Mouse (Mus musculus): ENCODE results near the gene Pitpnb.

DNA sequence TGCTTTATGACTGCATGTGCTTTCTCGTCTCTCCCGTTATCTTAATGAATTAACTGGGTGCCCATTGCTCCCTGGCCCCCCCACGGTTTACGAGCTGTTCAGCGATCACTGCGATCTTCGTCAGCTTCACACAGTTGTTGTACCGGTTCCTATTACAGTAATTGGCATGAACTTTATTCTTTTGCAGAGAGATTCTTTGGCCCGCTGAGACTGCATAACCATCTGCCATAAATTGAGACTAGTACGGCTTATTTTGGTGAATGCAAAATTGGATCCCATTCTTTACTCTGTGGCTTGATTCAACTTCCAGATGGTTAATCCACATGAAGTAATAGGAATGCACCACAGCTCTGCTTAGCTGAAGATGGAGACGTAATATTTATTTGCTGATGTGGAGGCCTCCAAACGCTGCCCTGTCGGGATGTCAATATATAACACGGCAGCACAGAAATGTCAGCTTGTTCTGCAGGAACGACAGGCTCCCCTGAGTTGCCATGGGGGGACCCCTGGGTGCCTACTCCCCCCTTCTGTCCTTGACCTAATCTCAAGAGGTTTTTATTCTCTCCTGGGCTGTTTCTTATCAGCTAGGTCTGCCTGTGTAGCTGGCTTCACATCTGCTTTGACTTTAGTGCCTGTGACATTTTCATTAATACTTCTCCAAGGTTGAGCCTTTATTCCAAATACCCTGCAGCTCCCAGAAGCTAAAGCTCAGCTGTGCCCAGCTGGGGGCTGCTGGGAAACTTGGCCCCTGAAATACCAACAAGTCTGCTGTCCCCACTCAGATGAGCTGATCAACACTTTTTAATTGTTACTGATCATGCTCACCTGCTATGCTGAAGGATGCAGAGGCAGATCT lies 63.9 kb downstream of the Pitpnb start:
- TF ChIP-seq ZNF384 (IDR thresholded peaks at IDR 0.05; ENCODE audit: low read depth, low read length) (no peak), ZC3H11A (IDR thresholded peaks at IDR 0.05; ENCODE audit: borderline replicate concordance, low read depth, low read length) (no peak), HCFC1 (IDR thresholded peaks at IDR 0.05; ENCODE audit: borderline replicate concordance, insufficient read depth, low read length) (no peak), MAFK (IDR thresholded peaks at IDR 0.05; ENCODE audit: insufficient read depth, low read depth, low read length) (no peak)
